Mouse (Mus musculus): ENCODE results near the gene Gdpd3. TPM values are rescaled to one million over a fixed set of nuclear protein-coding genes. Genes with fewer than 3 reads are reported as not detected.

Gdpd3 gene
- polyA plus RNA-seq, 1 experiment from 2014 or later: 1.7 TPM

DNA sequence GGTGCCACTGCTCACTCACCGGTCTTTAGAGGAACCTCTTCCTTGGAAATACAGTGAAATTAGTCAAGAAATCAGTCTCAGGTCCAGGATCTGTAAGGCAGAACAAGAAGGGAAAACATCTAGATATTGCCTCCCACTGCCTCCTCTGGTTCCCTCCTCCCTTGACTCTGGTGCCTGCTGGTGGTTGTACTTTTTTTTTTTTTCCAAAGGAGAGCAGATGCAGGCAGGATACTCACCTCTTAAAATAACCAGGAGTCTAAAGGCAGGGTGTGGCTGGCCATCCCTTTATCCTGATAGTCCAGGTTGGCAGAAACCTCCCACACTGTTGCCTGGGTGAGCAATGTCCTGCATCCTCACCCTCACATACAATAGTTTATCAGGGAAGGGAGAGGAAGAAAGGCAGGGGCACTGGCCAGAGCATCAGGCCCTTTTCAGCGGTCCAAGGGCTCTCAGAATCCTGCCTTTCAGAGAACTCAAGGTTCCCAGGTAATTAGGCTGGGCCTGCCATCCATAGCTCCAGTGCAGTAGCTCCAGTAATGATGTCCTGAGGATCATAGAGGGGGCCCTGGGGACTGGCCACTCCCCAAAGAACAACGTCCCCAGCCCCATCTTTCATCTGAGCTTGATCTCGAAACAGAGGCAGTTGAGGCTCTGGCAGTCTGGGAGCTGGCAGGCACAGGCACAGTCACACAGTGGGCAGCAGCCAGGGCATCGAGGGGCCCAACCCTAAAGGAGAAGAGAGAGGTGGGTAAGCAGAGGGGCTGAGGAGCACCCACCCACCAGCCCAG, 34.3 kb downstream of the Gdpd3 start:
- Histone ChIP-seq H3K9ac (peak overlapping the region; percentile 89), H3K27ac (peak overlapping the region; percentile 93), H3K4me2 (peak overlapping the region; percentile 88), H3K4me3 (peak overlapping the region; percentile 76), H3K4me1 (peaks cover 39% of the 10 kb centered on the region), H3K27me3 (no peaks in the 10 kb centered on the region), H3K36me3 (ENCODE audit: poor library complexity, severe bottlenecking) (peaks cover 51% of the 10 kb centered on the region), H3K9me3 (replicated peaks) (no peaks in the 10 kb centered on the region)
- 41% methylated on average over 5 of the region's 5 CpGs for WGBS
- ATAC-seq: no peak

DNA sequence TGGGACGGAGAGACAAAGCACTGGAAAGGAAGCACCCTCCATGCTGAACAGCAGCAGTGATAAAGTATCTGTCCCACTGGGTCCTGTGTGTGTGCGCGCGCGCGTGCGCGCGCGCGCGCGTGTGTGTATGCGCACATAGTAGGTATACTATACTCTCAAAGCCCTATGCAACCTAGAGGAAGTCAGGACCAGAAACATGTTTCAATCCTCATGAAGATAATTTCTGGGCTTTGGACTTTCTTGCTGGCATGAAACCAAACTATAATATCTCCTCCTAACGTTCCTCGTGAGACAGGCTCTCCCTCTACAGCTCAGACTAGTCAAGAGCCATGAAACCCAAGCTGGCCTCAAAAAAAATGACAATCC, 34.9 kb downstream of the Gdpd3 start:
- Histone ChIP-seq H3K27ac (no peak overlapping the region), H3K9ac (0 out of 2 replicates have a peak overlapping the region, but pooled peaks have one; percentile 26), H3K27me3 (no peaks in the 10 kb centered on the region), H3K4me3 (no peak overlapping the region), H3K36me3 (ENCODE audit: poor library complexity, severe bottlenecking) (peaks cover 45% of the 10 kb centered on the region), H3K4me1 (peaks cover 39% of the 10 kb centered on the region), H3K4me2 (no peak overlapping the region), H3K9me3 (replicated peaks) (no peaks in the 10 kb centered on the region)
- WGBS: 93% methylated on average over 16 of the region's 16 CpGs
- ATAC-seq: no peak

- Histone ChIP-seq H3K4me1 (peaks cover 31% of the 10 kb centered on the region), H3K4me3 (no peak overlapping the region), H3K27ac (no peak overlapping the region), H3K36me3 (ENCODE audit: poor library complexity, severe bottlenecking) (peaks cover 38% of the 10 kb centered on the region; the same call in 1 of the 2 replicates), H3K27me3 (no peaks in the 10 kb centered on the region), H3K9me3 (replicated peaks) (no peaks in the 10 kb centered on the region), H3K4me2 (no peak overlapping the region), H3K9ac (0 out of 2 replicates have a peak overlapping the region, but pooled peaks have one; percentile 14)
- no peak for ATAC-seq
- WGBS: 90% methylated on average over 11 of the region's 11 CpGs
These were observed 36.2 kb downstream of the Gdpd3 start for GRCm38 (mm10) chr7:126802134-126802889.

DNA sequence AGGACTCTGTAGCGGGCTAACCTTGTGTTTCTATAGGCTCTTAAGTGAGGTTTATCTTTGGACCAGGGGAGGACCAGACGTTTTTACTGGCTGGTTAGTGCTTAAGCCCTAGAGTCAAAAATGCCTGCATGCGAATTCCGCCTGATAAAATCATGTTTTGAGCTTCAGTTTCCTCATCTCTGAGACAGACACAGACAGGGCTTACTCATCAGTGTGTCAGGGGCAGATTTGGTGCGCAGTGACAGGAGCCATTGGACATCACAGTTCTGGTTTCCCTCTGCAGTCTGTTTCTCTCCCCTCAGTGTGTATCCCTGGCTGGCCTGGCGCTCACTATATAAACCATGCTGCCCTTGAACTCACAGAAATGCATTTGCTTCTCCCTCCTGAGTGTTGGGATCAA, 37.0 kb downstream of the Gdpd3 start:
- Histone ChIP-seq H3K4me1 (peaks cover 31% of the 10 kb centered on the region), H3K27me3 (no peaks in the 10 kb centered on the region), H3K27ac (no peak overlapping the region), H3K9me3 (replicated peaks) (no peaks in the 10 kb centered on the region), H3K4me3 (no peak overlapping the region), H3K4me2 (no peak overlapping the region), H3K9ac (no peak overlapping the region), H3K36me3 (ENCODE audit: poor library complexity, severe bottlenecking) (peaks cover 36% of the 10 kb centered on the region; the same call in 1 of the 2 replicates)
- no peak for ATAC-seq
- WGBS: 94% methylated on average over 6 of the region's 6 CpGs

DNA sequence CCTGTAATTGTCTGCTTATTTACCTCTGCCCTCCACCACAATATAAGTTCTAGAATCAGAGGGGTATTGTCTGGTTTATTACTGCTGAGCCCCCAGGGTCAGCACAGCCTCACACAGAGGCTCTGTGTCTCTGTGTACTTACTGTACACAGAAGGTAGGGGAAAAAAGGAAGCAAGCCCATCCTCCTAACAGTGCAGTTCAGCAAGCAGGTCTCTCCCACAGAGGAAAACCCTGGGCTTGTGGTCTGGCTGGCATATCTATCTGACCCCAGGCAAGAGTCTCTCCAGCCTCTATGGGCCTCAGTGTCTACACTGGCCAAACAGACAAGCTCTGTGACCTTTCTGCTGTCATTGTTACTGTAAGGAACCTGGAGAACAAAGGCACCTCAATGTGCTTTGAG, 37.6 kb downstream of the Gdpd3 start:
- no peaks in the 10 kb centered on the region for H3K27me3 ChIP-seq
- H3K36me3 ChIP-seq (ENCODE audit: poor library complexity, severe bottlenecking): peaks cover 36% of the 10 kb centered on the region; the same call in 1 of the 2 replicates
- H3K27ac ChIP-seq: no peak overlapping the region
- peak overlapping the region; percentile 0; the same call in 1 of the 2 replicates for H3K9ac ChIP-seq
- no peak for ATAC-seq
- H3K4me1 ChIP-seq: peaks cover 33% of the 10 kb centered on the region
- no peaks in the 10 kb centered on the region for H3K9me3 ChIP-seq (replicated peaks)
- no peak overlapping the region for H3K4me2 ChIP-seq
- no peak overlapping the region for H3K4me3 ChIP-seq

GRCm38 (mm10) chr7:126806956-126807355, 40.8 kb downstream of the Gdpd3 start:
- Histone ChIP-seq H3K27me3 (no peaks in the 10 kb centered on the region), H3K4me3 (no peak overlapping the region; the same call in 1 of the 2 replicates), H3K4me2 (no peak overlapping the region; the same call in 1 of the 2 replicates), H3K36me3 (ENCODE audit: poor library complexity, severe bottlenecking) (peaks cover 33% of the 10 kb centered on the region; the same call in 1 of the 2 replicates), H3K9me3 (replicated peaks) (no peaks in the 10 kb centered on the region), H3K27ac (no peak overlapping the region), H3K4me1 (peaks cover 23% of the 10 kb centered on the region), H3K9ac (no peak overlapping the region)
- 80% methylated on average over 6 of the region's 6 CpGs for WGBS
- no peak for ATAC-seq

DNA sequence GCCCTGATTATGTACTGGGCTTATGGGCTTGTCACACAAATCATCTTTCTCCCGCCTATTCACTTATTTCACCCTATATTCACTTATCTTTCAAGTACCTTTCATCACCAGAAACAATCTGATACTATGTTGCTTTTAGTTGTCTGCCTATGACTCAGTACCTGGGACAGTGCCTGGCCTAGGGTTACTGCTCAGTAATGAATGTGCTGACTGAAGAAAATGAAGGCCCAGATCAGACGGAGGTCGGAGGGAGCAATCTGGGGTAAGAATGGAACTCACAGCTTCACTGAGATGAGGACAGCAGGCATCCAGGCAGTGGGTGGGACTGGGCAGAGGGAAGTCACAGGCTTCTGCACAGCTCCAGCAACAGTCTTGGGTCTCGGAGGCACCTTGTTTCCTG, 41.3 kb downstream of the Gdpd3 start:
- H3K9ac ChIP-seq: peak overlapping the region; percentile 92
- no peak for ATAC-seq

DNA sequence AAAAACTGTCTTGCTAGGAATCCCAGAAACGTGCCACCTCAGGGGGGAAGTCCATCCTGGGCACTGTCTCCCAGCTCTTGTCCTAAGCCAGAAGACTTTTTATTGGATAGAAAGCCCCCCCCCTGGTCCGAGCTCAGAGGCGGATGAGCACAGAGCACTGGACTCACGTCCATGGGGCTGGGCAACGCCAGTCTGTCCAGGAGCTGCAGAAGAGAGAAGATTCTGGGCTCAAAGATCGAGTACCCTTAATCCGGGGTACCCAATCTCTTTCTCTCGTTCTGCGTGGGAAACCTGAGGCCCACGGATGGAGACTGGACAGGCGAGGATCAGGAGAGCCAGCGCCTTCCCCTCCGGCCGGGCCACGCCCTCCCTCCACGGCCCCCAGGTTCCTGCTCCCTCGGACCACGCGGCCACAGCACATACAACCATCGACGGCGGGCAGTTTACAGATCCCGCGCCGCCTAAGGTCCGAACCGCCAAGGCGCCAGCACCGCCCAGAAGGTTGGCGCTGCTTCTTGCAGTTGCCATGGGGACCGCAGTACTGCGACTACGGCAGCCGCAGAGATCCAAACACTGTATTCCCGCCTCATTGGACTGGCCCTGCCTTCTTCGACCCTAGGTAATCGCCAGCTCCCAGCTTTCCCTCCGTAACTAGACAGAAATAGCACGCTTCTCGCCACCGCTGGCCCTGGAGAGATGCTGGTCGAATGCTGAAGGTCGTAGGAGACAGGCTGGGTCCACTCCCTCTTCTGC, 42.7 kb downstream of the Gdpd3 start:
- Histone ChIP-seq H3K27me3 (no peaks in the 10 kb centered on the region), H3K4me3 (peak overlapping the region; percentile 75), H3K27ac (peak overlapping the region; percentile 80), H3K36me3 (ENCODE audit: poor library complexity, severe bottlenecking) (peaks cover 14% of the 10 kb centered on the region; the same call in 1 of the 2 replicates), H3K9me3 (replicated peaks) (no peaks in the 10 kb centered on the region), H3K4me2 (peak overlapping the region; percentile 88), H3K4me1 (peaks cover 23% of the 10 kb centered on the region), H3K9ac (peak overlapping the region; percentile 92)
- 2% methylated on average over 43 of the region's 43 CpGs for WGBS
- ATAC-seq: peak; percentile 97

More for the DNA sequence above, 41.3 kb downstream of the Gdpd3 start:
- 78% methylated on average over 4 of the region's 4 CpGs for WGBS
- Histone ChIP-seq H3K36me3 (ENCODE audit: poor library complexity, severe bottlenecking) (peaks cover 29% of the 10 kb centered on the region; the same call in 1 of the 2 replicates), H3K9me3 (replicated peaks) (no peaks in the 10 kb centered on the region), H3K27ac (no peak overlapping the region), H3K4me1 (peaks cover 23% of the 10 kb centered on the region), H3K27me3 (no peaks in the 10 kb centered on the region), H3K4me2 (peak overlapping the region; percentile 88), H3K4me3 (peak overlapping the region; percentile 75; the same call in 1 of the 2 replicates)

GRCm38 (mm10) chr7:126809723-126810369, 43.7 kb downstream of the Gdpd3 start:
- Histone ChIP-seq H3K4me1 (peaks cover 23% of the 10 kb centered on the region), H3K27ac (no peak overlapping the region), H3K4me3 (no peak overlapping the region), H3K27me3 (no peaks in the 10 kb centered on the region), H3K36me3 (ENCODE audit: poor library complexity, severe bottlenecking) (peaks cover 6% of the 10 kb centered on the region; the same call in 1 of the 2 replicates), H3K4me2 (peak overlapping the region; percentile 88; the same call in 1 of the 2 replicates), H3K9ac (peak overlapping the region; percentile 92; the same call in 1 of the 2 replicates), H3K9me3 (replicated peaks) (no peaks in the 10 kb centered on the region)
- 62% methylated on average over 5 of the region's 5 CpGs for WGBS
- no peak for ATAC-seq

DNA sequence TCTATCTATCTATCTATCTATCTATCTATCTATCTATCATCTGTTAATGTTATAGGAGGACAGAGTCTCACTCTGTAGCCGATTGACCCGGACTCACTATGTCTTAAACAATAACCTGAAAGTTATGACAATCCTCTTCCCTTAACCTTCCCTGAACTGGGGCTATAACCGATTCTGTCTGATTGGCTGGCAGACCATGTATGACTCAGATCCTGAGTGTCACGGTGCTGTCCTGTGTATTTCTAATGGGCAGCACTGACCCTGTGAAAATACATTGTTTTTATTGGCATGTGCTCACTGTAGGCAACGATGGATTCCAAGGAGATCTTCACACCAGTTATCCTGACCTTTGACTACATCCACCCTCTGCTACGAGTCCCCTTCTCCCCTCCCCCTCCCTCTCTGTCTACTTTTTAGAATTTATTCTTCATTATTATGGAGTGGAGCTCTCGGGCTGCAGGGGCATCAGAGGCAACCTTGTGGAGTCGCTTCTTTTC, 49.6 kb downstream of the Gdpd3 start:
- H3K27ac ChIP-seq: no peak overlapping the region
- no peaks in the 10 kb centered on the region; the same call in 1 of the 2 replicates for H3K27me3 ChIP-seq
- 56% methylated on average over 8 of the region's 8 CpGs for WGBS
- no peak for ATAC-seq
- H3K4me2 ChIP-seq: no peak overlapping the region
- no peak overlapping the region for H3K9ac ChIP-seq
- no peaks in the 10 kb centered on the region for H3K36me3 ChIP-seq (ENCODE audit: poor library complexity, severe bottlenecking)
- H3K4me3 ChIP-seq: no peak overlapping the region
- H3K4me1 ChIP-seq: no peaks in the 10 kb centered on the region
- no peaks in the 10 kb centered on the region; the same call in 1 of the 2 replicates for H3K9me3 ChIP-seq (replicated peaks)

GRCm38 (mm10) chr7:126816494-126816893, 50.4 kb downstream of the Gdpd3 start:
- H3K4me1 ChIP-seq: no peaks in the 10 kb centered on the region
- H3K36me3 ChIP-seq (ENCODE audit: poor library complexity, severe bottlenecking): no peaks in the 10 kb centered on the region
- no peak overlapping the region for H3K27ac ChIP-seq
- WGBS: 87% methylated on average over 8 of the region's 8 CpGs
- no peak overlapping the region for H3K4me3 ChIP-seq
- no peaks in the 10 kb centered on the region; the same call in 1 of the 2 replicates for H3K9me3 ChIP-seq (replicated peaks)
- ATAC-seq: no peak
- no peak overlapping the region for H3K9ac ChIP-seq
- H3K4me2 ChIP-seq: no peak overlapping the region
- no peaks in the 10 kb centered on the region; the same call in 1 of the 2 replicates for H3K27me3 ChIP-seq
